Mouse (Mus musculus) hematopoietic stem cell, adult 5-6 weeks (primary cell): ENCODE data around the gene Fer1l5. TPM values are rescaled to one million over a fixed set of nuclear protein-coding genes. Genes with fewer than 3 reads are reported as not detected.
A peak's percentile ranks its signal among the peaks of the same experiment; 100 is the strongest.

Experiments used
- ATAC-seq, 2 experiments: fragments of 125-278 bp in 1 of 2; replicated peaks in 1 of 2; 2 replicates each; pipeline ENCODE4 v1.8.0; 2016 to 2017; ENCODE audit warnings: inconsistent platforms in 2 of 2, mild to moderate bottlenecking in 2 of 2, moderate number of reproducible peaks in 2 of 2, low read depth in 1 of 2, moderate TSS enrichment in 1 of 2; ENCODE audit not compliant: low FRiP score in 2 of 2, poor library complexity in 2 of 2, severe bottlenecking in 2 of 2, insufficient read depth in 1 of 2, low TSS enrichment in 1 of 2
- total RNA-seq: library from RNA; stranded (forward); fragments of 172-1452, 232-1000 nt; gene quantifications from 2 replicates; pipeline ENCODE4 v1.2.3, GENCODE M21; 2017

The Fer1l5 gene
- total RNA-seq, 1 experiment from 2014 or later: not detected

GRCm38 (mm10) chr1:36458169-36458568 lies 86.1 kb downstream of the Fer1l5 start:
- ATAC-seq: 0 out of 4 replicates have a peak, but pooled peaks of 1 of the 2 experiments have one; percentile 35

DNA sequence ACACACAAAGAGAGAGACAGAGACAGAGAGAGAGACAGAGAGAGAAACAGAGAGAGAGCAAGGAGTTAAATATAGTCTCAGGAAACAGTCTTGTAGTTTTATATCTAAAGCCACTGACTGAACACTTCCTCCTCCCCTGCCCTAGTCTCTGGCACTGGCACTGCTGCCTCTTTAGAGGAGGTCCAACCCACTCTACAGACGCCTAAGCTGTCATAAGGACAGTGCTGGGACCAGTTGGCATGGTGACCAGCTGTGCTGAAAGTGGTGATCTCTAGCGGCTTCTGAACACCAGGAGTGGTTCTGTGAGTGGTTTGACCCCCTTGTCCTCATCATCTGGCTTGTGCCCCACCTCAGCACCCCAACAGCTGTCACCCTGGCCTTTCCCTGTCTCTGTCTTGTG lies 89.7 kb downstream of the Fer1l5 start:
- peak; percentile 87 for ATAC-seq

DNA sequence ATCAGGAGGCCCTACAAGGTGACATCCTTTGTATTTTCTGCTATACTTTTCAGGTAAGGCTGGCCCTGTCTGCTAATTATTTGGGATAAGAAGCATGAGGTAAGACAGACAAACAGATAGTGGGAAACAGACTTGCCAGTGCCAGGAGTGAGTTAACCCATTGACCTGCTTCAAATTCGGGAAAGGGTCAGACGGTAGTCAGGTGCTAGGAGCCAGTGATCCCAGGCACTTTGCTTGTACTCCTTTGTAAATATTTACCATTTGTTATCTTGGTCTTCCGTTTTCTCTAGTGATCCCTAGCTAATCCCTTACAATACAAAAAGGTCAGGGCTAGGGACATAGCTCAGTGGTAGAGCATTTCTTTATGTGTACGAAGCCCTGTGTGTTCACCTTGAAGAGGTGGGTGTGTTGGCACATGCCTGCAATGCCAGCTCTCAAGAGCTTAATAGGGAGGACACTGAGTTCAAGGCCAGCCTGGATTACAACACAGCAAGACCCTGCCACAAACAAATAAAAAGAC lies 93.6 kb downstream of the Fer1l5 start:
- ATAC-seq: no peak

DNA sequence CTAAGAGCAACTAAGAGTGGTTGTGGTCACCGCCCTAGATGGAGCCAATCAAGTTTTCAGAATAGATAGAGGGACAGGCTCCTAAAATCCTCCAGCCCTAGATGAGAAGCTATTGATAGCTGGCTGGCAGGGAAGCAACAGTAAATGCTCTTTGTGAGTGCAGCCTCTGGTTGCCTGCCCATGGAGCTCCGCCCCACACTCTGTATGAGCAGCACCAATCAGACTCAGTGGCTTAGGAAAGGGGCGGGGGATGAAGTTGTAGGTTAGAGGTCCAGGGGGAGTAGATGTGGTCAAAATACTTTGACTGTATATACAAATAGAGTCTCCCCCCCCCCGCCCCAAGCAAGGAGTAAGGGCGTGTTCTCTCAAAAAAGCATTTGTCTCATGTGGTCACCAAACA lies 95.4 kb downstream of the Fer1l5 start:
- ATAC-seq: no peak

DNA sequence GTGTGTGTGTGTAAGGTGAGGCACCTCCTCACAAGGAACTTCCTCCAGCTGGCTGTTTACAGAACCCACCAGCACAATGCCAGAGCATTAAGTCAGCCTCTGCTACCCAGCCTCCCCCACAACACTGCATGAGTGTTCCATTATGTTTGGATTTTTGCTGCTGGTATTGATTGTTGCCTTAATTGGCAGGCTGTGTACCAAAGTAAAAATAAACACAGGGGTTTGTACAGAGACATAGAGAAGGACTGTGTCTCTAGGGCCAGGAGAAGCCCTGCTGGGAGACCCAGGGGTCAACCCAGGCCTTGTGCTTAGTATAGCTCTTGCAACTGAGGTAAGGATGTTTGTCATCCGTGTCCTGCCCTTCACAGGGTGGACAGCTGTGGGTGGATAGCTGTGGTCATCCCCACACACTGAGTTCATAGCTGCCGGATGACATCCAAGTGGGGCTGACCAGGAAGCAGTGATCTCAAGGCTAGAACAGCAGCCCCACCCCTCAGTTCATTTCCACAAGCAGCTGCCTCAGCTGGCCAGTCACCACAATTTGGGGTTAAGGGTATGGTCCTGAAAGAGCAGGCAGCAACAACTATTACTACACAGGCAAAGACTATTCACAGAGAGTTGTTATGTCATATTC lies 97.8 kb downstream of the Fer1l5 start:
- ATAC-seq: no peak

- ATAC-seq: peak; percentile 55 to 67
Measured at GRCm38 (mm10) chr1:36471181-36472105, 99.4 kb downstream of the Fer1l5 start, which contains the start of gene Cnnm4. Gene Cnnm4 (plus strand): TSS chr1:36471620.

Other genes with a start within 250 kb of the Fer1l5 start
- 76.5 and 89.6 TPM in 2 replicates for gene Uggt1, start 127.6 kb upstream of the Fer1l5 start, total RNA-seq
- 64.3 and 66.8 TPM in 2 replicates for gene Neurl3, start 97.6 kb upstream of the Fer1l5 start, total RNA-seq
- 33.3 and 38.5 TPM in 2 replicates for gene Arid5a, start 64.6 kb upstream of the Fer1l5 start, total RNA-seq
- gene Kansl3, start 3.1 kb upstream of the Fer1l5 start, total RNA-seq: 47.4 and 47.8 TPM in 2 replicates
- gene Lman2l, start 73.0 kb downstream of the Fer1l5 start, total RNA-seq: 5.6 and 7.1 TPM in 2 replicates
- gene Cnnm4, start 99.3 kb downstream of the Fer1l5 start, total RNA-seq: 8.7 and 9.6 TPM in 2 replicates
- gene Cnnm3, start 139.6 kb downstream of the Fer1l5 start, total RNA-seq: 9.4 and 14.3 TPM in 2 replicates
- 8.9 and 12.8 TPM in 2 replicates for gene Ankrd23, start 164.6 kb downstream of the Fer1l5 start, total RNA-seq
- gene Gm42417, start 167.1 kb downstream of the Fer1l5 start, total RNA-seq: 2.7 and 4.4 TPM in 2 replicates
- gene Ankrd39, start 175.2 kb downstream of the Fer1l5 start, total RNA-seq: 4.7 and 9.0 TPM in 2 replicates
- 1.9 and 3.7 TPM in 2 replicates for gene Sema4c, start 186.1 kb downstream of the Fer1l5 start, total RNA-seq